Mouse (Mus musculus): ENCODE data around the gene Atp13a3.

Gene Atp13a3

GRCm38 (mm10) chr16:30314236-30314635 lies 91.5 kb downstream of the Atp13a3 start:
- peak in 1 of 2 experiments; percentile 11 for DNase-seq (ENCODE audit: low spot score in 2 of 2)

- DNase-seq (ENCODE audit: low spot score in 2 of 2): no peak
Observed at GRCm38 (mm10) chr16:30310647-30311046, 95.1 kb downstream of the Atp13a3 start, which contains the start of gene Gp5. Gene Gp5 (minus strand): TSS chr16:30310779.

- DNase-seq (ENCODE audit: low spot score in 2 of 2): no peak
Observed at GRCm38 (mm10) chr16:30310171-30310515, 95.6 kb downstream of the Atp13a3 start.

GRCm38 (mm10) chr16:30309395-30310170 lies 96.2 kb downstream of the Atp13a3 start:
- no peak for DNase-seq (ENCODE audit: low spot score in 2 of 2)

GRCm38 (mm10) chr16:30308616-30309394 lies 97.0 kb downstream of the Atp13a3 start:
- DNase-seq (ENCODE audit: low spot score in 2 of 2): peak; percentile 7 to 8

GRCm38 (mm10) chr16:30307961-30308615 lies 97.7 kb downstream of the Atp13a3 start:
- no peak for DNase-seq (ENCODE audit: low spot score in 2 of 2)

- DNase-seq (ENCODE audit: low spot score in 2 of 2): no peak
Observed at GRCm38 (mm10) chr16:30307306-30307705, 98.5 kb downstream of the Atp13a3 start.

GRCm38 (mm10) chr16:30306102-30306501 lies 99.7 kb downstream of the Atp13a3 start:
- DNase-seq (ENCODE audit: low spot score in 2 of 2): no peak

GRCm38 (mm10) chr16:30304236-30304635 lies 101.5 kb downstream of the Atp13a3 start:
- no peak for DNase-seq (ENCODE audit: low spot score in 2 of 2)

GRCm38 (mm10) chr16:30303411-30303810 lies 102.4 kb downstream of the Atp13a3 start:
- no peak for DNase-seq (ENCODE audit: low spot score in 2 of 2)

- DNase-seq (ENCODE audit: low spot score in 2 of 2): no peak
Observed at GRCm38 (mm10) chr16:30302686-30303085, 103.1 kb downstream of the Atp13a3 start.

- DNase-seq (ENCODE audit: low spot score in 2 of 2): no peak
Observed at GRCm38 (mm10) chr16:30299711-30300277, 106.0 kb downstream of the Atp13a3 start.

- DNase-seq (ENCODE audit: low spot score in 2 of 2): no peak
Observed at GRCm38 (mm10) chr16:30297450-30297849, 108.3 kb downstream of the Atp13a3 start.

- DNase-seq (ENCODE audit: low spot score in 2 of 2): no peak
Observed at GRCm38 (mm10) chr16:30296601-30297275, 109.0 kb downstream of the Atp13a3 start.

- no peak for DNase-seq (ENCODE audit: low spot score in 2 of 2)
Observed at GRCm38 (mm10) chr16:30295106-30295505, 110.7 kb downstream of the Atp13a3 start.

- DNase-seq (ENCODE audit: low spot score in 2 of 2): no peak
Observed at GRCm38 (mm10) chr16:30290436-30290835, 115.3 kb downstream of the Atp13a3 start.

GRCm38 (mm10) chr16:30285701-30286100 lies 120.1 kb downstream of the Atp13a3 start:
- DNase-seq (ENCODE audit: low spot score in 2 of 2): no peak

GRCm38 (mm10) chr16:30283743-30284337 lies 121.9 kb downstream of the Atp13a3 start:
- DNase-seq (ENCODE audit: low spot score in 2 of 2): no peak

- DNase-seq (ENCODE audit: low spot score in 2 of 2): no peak
Observed at GRCm38 (mm10) chr16:30282844-30283495, 122.8 kb downstream of the Atp13a3 start, which contains the start of gene Lrrc15. Gene Lrrc15 (minus strand): TSS chr16:30283256.

GRCm38 (mm10) chr16:30280676-30281297 lies 125.0 kb downstream of the Atp13a3 start:
- no peak for DNase-seq (ENCODE audit: low spot score in 2 of 2)

Data from spleen, postnatal 36 days (tissue).